Mouse (Mus musculus) liver, adult 2 months (tissue): ENCODE data around the gene Slc7a5.

ENCODE experiments used
- CTCF ChIP-seq: fragments of 200-500 bp; IDR thresholded peaks from 2 replicates; pipeline ENCODE4 v1.5.1; 2011; ENCODE audit warnings: low read depth, low read length, control low read depth
- POLR2A ChIP-seq: fragments of 200-500 bp; IDR thresholded peaks from 2 replicates; pipeline ENCODE4 v1.6.1; 2011; ENCODE audit warnings: low read length, control low read depth; ENCODE audit not compliant: insufficient read depth; ENCODE audit errors: extremely low read depth

DNA sequence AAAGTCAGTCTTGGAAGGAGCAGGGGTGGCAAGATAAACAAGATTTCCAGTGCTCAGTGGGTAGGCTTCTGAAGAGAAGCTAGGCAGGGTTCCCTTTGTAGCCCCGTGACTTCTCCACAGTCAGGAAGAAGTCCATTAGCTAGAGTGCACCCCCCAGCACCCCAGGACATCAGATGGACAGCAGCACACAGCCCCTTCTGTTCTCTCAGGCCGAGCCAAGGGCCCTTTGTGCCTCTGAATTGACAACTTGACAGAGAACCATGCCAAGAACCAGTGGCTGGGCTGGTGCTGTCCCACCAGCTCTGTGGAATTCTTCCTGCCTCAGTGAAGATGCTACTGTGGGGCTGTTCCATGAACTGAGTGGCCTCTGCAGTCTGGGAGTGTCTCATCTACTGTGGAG lies 49.7 kb downstream of the Slc7a5 start:
- TF ChIP-seq CTCF (no peak), POLR2A (no peak)
